Mouse (Mus musculus) ES-E14 (cell line): ENCODE data around the gene Adgrb3.

Source experiments
- CHD2 ChIP-seq: IDR thresholded peaks from 2 replicates; pipeline ENCODE4 v1.6.1; 2014; ENCODE audit warnings: mild to moderate bottlenecking, low read depth, low read length, inconsistent platforms
- ZC3H11A ChIP-seq: IDR thresholded peaks from 2 replicates; pipeline ENCODE4 v1.6.1; 2012; ENCODE audit warnings: low read depth, mild to moderate bottlenecking, inconsistent platforms, low read length, borderline replicate concordance
- ZNF384 ChIP-seq: IDR thresholded peaks from 2 replicates; pipeline ENCODE4 v1.6.1; 2012; ENCODE audit warnings: low read depth, low read length, inconsistent platforms

- TF ChIP-seq CHD2 (no peak), ZC3H11A (no peak), ZNF384 (no peak)
These were observed 647.6 kb downstream of the Adgrb3 start for GRCm38 (mm10) chr1:25181881-25182280.
